Mouse (Mus musculus) brain, embryonic 18.5 days (tissue): ENCODE results near the gene S100pbp.

Experiments
- DNase-seq: peaks from one replicate; pipeline ENCODE4 v3.0.0-alpha.2; 2012; ENCODE audit warnings: low read depth, low spot score

The S100pbp gene

DNA sequence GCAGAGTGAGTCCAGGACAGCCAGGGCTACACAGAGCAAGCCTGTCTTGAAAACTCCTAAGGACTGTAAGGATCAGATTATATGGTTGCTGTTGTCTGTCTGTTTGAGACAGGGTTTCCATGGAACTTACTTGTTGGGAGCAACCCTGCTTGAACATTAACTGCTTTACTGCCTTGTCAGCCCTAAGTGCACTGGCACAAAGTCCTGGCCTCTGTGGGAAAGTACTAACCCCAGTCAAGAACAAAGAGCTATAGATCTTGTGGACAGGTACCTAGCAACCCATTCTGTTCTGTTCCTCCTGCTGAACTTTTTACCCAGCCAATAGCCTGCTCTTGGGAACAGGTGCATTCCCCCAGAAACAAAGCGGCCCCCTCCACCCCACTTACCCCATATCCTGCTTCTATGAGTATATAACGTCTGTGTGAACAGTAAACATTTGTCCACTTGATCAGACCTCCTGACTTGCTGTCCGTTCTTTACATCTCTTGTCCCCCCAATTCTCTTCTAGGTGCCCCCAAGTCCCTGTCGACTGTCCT is 38.2 kb downstream of the S100pbp start:
- DNase-seq, result no peak

DNA sequence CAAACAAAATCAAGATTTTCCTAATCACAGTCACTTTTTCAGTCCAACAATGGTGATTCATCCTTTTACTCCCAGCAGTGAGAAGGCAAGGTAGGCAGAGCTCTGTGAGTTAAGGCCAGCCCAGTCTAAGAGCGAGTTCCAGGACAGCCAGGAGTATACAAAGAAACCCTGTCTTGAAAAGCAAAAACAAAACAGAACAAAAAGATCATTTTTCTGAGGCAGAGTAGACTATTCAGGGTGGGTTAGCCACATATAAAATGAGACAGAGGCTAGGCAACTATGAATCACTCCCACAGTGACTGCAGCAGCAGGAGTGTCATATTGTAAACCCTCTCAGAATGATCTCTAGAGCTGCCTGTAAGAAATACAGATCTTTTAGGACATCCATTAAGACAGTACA is 40.2 kb downstream of the S100pbp start:
- no peak for DNase-seq

DNA sequence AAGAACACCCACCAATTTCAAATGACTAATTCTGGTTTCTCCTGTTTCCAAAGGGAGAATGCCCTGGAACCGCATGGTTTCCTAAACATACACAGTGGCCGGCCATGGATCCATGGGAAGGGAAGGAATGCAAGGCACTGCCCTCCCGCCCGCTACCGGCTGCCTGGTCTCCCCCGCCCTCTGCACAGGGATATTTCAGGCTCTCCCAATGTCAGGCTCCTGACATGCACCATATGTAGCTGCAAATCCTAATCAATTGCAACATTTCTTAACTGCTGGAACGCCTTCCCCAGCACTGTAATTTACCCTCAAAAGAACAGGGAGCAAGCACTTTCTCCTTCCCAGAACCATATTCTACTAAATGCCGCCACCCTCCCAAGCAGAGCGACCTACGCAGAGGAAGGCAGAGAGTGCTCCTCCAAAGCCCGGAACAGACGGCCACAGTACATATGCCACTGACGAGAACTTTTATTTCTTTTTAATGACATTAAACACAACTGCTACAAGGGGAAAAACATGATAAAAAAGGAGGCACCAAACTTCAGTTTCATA is 41.9 kb downstream of the S100pbp start:
- DNase-seq, result no peak

DNA sequence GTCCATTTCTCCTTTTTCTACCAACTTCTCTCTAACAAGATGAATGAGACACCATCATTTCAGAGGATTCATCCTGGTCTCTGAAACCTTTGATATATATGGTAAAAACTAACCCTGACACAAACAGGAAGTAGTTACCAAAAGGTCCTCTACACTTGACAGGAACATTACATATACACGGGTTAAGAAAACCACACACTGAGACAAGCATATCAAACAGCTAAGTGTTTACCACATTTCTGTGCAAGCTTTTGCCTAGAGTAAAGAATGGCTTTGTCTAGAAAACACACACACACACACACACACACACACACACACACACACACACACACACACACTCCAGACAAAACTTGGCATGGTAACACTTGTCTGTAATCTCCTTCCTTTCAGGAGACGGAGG is 43.1 kb downstream of the S100pbp start:
- DNase-seq, result no peak

DNA sequence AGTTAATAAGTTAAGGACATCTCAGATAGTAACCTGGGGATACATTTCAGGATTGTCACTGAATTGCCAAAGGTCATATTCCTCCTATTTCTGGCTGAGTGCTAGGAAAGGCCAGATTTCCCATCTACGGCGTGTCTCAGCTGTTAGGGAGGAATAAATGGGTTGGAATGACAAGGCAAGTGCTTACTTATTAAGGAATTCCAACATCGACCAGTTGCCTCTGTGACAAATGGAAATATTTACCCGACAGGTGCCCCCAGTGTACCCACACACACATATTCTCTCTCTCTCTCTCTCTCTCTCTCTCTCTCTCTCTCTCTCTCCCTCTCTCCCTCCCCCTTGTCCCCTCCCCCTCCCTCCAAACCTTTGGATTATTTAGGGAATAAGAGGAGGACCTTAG is 43.6 kb downstream of the S100pbp start:
- no peak for DNase-seq

DNA sequence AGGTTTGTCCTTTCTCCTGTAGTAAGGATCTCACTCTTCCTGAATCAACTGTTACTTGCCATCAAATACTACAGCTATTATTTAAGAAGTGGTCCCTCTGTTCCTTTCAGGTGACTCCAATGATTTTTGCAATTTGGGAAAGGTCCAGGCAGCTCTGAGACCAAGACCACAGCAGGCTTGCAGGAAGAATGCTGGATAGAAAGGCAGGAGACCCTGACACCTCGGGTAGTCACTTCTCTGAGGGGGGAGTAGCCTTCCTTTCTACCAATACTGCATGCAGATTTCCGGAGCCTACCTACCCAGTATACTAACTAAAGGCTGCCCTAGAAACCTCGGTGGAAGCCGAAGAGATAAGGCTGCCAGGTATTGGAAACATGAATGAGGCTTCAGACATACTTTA is 44.1 kb downstream of the S100pbp start:
- DNase-seq, result no peak

DNA sequence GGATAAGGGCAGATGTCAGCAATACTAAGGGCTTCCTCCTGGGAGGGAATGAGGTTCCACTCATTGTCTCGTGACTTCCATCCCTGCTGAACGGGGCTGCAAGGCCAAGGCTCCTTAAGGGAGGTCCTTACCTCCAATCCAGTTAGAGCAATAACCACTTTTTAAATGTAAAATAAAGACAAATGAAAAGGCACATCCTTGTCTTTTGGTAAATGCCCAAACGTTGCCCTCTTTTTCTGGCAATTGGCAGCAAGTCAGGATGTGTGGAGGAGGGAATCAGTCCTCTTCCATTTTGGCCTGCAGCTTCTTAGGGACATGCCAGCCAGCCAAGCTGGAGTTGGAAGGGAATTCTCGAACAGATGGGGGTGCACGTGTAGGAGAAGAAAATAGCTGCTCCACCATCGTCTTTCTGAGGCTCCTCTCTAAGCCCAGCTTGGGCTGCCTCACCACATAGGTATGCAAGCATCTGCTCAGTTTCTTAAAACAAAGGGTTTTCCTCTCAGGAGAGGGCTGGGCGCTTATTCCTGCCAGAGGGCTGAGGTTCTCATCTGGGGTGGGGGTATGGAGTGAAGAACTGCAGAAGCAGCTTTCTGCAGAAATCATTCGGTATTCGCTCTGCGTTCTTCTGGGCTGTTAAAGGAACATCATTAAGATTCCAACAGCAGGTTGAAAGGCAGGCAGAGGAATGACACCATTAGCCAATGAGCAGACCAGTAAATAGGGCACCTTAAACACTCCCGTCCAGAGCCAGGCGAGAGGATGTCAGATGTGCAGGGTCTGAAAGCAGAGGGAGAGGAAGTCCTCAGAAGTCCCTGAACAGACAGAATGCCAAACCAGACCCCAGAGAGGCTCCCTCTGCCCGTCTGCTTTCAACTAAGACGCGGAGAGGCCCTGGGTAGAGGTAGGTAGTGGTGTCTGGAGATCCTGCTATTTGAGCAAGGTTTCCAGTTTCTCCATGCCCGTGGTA is 44.8 kb downstream of the S100pbp start:
- peak; percentile 65 for DNase-seq

DNA sequence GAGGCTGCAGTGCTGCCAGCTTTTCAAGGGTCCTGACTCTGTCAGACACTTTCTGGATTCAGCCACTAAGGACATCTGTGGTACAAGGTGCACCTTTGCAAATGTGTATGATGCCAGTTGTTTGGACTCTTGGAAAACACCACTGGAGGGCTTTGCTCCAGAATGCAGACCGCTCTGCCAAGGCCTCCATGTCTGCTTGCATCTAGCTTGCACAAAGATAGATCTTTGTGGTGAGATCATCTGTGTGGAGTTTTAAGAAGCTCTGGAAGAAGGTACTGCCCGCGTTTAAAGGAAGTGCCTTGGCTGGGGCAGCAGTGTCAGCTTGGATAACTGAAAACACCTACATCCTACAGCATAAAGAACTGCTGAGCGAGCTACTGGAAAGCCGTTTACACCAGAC is 46.0 kb downstream of the S100pbp start:
- no peak for DNase-seq

DNA sequence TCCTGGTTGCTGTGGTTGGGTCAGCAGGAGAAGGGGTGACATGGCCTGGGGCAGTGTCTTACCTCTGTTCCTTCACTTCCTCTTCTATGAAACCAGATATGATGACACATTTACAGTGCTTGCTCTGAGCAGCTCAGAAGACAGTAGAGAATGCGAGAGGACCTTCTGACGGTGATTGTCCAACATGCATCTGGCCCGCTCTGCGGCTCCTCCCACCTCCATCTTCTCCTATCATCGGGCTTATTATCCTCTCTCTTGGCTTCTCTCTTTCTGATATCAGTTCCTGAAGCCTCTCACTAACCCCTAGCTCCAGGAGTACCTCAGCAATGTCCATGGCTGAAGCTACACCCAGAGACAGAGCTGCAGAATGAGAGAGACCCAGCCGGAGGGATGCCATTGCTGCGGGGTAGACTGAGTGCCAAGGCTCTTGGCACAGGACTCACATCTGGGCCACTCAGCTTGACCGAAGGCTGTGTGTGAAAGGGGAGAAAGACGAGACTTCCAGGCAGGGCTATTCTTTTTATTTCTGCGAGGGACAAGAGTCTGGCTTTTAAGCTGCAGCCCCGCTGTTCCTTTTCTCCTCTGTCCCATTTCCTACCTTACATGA is 47.0 kb downstream of the S100pbp start:
- DNase-seq, result no peak

DNA sequence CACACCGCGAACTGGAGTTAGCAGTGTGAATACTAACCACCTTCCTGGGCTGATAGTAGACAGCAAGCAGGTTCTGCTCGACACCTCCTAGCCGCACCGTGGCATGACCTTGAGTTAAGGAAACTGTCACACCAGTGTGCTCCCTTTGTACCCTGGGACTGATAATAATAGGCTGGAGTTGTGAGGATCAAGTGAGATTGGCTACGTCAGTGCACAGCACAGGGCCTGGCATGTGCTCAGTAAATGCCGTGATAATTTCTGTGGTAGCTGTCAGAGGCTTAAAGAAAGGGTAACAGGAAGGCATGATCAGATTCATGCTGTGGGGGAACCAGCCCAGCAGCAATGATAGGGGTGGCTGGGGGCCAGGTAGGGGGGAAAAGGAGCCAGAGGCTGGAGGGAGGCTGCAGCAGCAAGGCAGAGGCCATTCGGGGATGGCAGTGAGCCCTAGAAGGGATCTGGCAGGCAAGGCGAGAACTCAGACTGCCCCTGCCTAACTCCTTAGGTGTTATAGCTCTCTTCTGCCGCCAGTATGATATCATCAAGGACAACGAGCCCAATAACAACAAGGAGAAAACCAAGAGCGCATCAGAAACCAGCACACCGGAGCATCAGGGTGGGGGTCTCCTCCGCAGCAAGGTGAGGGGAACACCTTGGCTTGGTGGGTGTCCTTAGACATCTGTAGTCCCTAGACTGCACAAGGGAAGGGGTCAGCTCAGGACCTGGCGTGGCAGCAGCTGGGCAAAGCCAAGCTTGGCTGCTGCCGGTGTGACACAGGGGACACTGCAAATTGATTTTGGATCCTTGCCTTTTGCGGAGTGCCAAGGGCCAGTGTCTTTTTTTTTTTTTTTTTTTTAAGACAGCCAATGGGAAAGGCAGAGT is 47.7 kb downstream of the S100pbp start:
- no peak for DNase-seq

DNA sequence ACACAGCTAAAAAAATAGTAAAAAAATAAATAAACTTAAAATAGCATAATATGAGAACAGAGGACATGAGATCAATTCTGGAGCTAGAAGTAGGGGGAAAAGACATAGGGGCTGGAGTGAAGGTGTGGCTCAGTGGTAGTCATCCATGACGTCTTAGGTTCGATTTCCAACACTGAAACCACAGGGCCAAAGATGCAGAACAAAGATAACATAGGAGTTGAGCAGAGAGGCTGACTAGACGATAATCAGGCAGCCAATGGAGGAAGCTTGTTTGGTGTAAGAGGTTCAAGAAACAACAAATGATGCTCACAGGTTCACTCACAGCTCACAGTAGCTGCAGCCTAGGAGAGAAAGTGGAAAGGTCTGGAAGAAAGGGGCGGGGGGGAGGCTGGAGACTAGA is 48.7 kb downstream of the S100pbp start:
- no peak for DNase-seq

DNA sequence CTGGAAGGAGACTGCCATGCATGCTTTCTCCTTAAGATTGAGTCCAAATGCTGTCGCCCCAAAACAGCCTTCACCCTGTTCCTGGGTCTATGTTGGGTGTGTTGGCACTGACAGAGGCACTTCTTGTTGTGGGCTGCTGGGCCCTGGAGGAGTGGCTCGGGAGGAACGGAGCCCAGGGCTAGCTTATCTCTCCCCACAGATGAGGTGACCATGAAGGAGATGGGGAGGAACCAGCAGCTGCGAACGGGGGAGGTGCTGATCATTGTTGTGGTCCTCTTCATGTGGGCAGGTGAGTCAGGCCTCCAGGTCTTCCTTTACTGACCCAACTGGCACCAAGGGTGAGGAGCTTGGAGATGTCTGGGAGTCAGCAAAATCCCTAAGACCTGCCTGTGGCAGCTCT is 49.9 kb downstream of the S100pbp start:
- no peak for DNase-seq

DNA sequence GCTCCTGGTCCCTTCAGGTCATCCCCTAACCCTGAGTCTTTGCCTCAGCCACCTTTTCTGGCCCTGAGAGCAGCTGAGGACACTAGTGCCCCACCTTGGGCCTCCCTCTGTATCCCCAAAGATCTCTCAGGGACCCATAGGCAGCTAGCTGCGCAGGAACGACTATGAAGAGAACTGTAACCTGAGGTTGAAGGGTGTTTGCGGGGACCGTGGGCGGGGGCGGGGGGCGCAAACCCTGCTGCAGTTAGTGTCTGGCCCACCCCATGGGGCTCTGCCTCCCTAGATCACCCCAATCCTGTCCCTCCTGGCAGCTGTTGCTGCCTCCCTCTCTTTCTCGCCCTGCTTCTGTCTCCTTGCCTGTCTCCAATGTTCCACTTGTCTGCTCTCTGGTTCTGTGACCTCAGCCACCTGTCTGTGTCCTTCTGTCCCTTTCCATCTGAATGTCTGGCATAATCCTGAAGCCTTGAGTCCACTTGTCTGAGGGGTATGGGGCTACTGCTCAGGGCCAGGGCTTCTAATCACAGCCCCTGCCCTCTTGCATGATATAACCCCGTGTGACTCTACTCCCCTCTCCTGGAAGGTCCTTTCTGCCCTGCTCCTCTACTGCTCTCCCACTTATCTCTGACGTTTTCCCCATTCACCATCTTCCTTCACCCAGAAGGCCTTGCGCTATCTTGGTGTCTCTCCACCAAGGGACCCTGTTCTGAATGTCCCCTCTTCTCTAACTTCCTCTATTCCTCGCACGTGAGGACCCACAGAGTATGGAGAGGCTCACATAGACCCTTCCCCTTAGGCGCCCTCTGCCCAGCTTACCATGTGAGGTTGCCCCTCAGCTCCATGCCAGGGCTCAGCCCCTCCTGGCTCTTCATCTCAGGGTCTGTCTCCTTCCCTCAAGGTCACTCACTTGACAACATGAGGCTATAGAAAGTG is 51.9 kb downstream of the S100pbp start:
- DNase-seq, result no peak

DNA sequence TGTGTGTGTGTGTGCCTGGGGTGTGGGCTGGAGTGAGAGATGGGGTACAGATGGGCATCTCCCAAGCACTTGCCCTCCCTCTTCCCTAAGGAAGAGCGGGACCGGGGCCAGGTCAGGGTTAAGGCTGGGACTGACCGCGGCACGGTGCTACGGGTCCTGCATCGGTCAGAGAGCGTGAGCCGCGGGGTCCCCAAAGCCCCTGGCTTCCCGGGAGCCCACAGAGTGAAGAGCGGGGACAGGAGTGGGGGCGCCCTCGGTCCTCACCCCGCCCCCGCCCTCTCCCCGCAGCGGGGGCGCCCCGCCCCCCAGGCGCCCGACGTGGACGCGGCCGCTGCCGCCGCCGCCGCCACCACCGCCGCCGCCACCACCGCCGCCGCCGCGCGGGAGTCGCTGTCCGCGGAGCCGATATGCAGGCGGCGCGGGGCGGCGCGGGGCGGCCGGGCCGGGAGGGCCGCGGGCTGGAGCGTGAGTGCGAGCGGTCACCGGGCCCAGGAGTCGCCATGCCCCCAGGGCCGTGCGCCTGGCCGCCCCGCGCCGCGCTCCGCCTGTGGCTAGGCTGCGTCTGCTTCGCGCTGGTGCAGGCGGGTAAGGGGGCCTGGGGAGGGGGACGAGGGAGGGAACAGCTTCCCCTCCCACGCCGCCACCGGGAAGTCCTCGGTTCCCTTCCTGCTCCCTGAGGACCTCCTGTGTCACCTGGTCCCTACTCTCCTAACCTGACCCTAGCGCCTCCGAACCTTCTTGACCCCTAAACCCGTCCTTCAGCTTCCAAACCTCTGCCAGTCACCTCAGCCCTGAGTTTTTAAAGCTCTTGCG is 52.7 kb downstream of the S100pbp start, which contains the start of gene Fndc5:
TSS of gene Fndc5 (plus strand) at position 421 of the 813 bp plus-strand sequence.
- no peak for DNase-seq

DNA sequence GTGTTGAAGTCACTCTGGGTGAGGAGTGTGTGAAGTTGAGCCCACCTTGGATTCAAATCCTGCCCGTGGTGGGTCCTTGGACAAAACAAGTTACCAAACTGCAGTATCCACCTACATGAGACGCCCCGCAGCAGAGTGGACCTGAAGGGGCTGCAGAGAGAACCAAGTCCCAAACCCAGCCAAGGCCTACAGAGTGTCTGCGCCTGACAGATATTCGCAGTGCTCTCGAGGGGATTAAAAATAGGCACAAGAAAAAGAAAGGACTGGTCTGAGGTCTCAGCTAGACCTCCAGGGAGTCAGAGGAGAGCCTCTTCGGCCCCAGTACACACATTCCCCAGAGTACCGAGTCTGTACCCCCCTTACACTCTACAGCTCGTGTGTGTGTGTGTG is 53.3 kb downstream of the S100pbp start:
- no peak for DNase-seq

DNA sequence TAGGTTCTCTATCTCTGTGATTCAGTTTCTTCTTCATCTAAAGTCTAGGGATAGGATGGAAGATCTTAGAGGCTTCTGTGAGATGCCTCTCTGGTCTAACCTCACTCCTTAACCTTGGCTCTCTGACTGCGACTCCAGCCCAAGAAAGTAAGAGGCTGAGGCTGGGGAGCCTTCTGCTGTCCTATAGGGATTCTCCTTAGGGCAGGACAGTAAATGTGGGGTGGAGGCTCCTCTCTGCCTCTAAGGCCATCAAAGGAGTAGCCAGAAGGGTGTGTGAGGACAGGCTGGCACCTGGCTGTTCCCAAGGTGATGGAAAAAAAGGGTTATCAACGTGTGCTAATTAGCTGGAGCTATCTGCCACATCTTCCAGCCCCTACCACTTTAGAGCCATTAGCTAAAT is 53.9 kb downstream of the S100pbp start:
- no peak for DNase-seq

DNA sequence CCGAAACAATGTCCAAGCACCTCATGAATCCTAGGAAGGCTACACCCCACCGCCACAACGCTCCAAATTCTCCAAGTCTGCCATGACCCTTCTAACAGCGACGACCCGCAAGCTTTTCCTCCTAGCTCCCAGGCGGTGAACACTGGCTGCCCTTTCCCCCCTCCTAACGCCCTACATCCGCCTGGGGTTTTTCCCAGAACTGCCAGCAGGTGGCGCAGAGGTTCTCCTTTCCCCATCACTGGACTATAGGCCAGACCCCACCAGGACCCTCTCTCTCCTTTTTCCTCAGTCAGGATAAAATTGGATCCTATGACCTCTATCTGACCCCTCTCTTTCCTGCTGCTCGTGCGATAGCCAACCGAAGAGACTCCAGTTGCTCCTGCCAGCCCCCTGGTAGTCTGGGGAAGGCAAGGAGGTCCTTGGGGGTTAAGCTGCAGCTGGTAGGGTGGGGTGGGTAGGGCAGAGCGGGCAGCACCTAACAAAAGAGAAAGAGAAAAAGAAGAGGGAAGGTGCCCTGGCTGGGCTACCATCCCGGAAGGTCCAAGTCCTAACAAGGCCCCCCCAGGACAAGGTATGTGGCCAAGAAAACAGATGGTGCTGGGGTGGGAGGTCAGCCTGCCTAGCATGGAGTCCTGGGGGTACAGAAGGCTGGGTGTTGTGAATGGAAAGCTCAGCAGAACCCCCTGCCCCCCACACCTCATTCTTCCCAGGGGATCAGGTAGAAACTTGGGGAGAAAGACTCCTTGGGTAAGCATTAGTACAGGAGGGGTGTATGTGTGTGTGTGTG is 54.5 kb downstream of the S100pbp start:
- DNase-seq, result no peak

DNA sequence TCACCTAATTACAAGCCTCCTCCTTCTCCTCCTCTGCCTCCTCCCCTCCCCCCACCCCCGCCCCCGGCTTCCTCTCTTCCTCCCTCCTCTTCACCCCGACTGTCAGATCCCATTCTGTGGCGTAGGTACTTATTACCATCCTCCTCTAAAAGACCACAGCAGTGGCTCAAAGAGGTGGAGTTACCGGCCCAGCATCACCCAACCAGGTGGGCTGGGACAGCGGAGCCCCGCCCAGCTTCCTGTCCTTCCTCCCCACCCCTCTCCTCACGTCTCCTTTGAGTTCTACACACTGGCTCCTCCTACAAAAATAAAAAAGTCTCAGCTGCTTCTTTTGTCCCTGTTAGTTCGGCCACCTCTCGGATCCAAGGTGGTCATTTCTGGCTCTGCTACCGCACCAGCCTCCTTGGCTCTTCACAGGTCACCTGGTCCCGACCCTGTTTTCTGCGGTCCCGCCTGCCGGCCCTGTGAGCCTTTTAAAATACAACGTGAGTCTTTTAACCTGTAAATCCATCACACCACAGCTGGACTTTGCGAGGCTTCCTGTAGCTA is 58.7 kb downstream of the S100pbp start:
- DNase-seq, result no peak
